Mouse (Mus musculus): Measurements from ENCODE around the gene Cfap299.
"Not testable (repeated sequence)": the region's sequence is repeated elsewhere in the genome, so short reads cannot be mapped to it uniquely, and the experiment has no call there.

Cfap299 gene

GRCm38 (mm10) chr5:98328848-98329624, at the start of gene Cfap299:
Cfap299 (plus strand) TSS chr5:98329304.
- DNase-seq, result peak; percentile 74

GRCm38 (mm10) chr5:98281993-98282392, 47.1 kb upstream of the Cfap299 start:
- DNase-seq, result no peak

GRCm38 (mm10) chr5:98283696-98284478, 45.2 kb upstream of the Cfap299 start:
- DNase-seq, result no peak

GRCm38 (mm10) chr5:98290642-98291041, 38.5 kb upstream of the Cfap299 start:
- no peak for DNase-seq

- no peak for DNase-seq
These were observed 36.6 kb upstream of the Cfap299 start for GRCm38 (mm10) chr5:98292388-98293048.

- no peak for DNase-seq
These were observed 35.9 kb upstream of the Cfap299 start for GRCm38 (mm10) chr5:98293049-98293715.

GRCm38 (mm10) chr5:98300079-98300478, 29.0 kb upstream of the Cfap299 start:
- DNase-seq, result no peak

- DNase-seq, result no peak
These were observed 23.4 kb upstream of the Cfap299 start for GRCm38 (mm10) chr5:98305673-98306072.

- no peak for DNase-seq
These were observed 22.6 kb upstream of the Cfap299 start for GRCm38 (mm10) chr5:98306528-98306927.

- no peak for DNase-seq
These were observed 2.5 kb upstream of the Cfap299 start for GRCm38 (mm10) chr5:98326625-98327024.

- DNase-seq, result not testable (repeated sequence)
These were observed 14.6 kb downstream of the Cfap299 start for GRCm38 (mm10) chr5:98343751-98344150.

GRCm38 (mm10) chr5:98344581-98344980, 15.5 kb downstream of the Cfap299 start:
- DNase-seq, result no peak

- DNase-seq, result no peak
These were observed 17.0 kb downstream of the Cfap299 start for GRCm38 (mm10) chr5:98346067-98346466.

- peak; percentile 22 for DNase-seq
These were observed 19.5 kb downstream of the Cfap299 start for GRCm38 (mm10) chr5:98348605-98349004.

- DNase-seq, result no peak
These were observed 30.8 kb downstream of the Cfap299 start for GRCm38 (mm10) chr5:98359912-98360311.

GRCm38 (mm10) chr5:98360792-98361419, 31.8 kb downstream of the Cfap299 start:
- no peak for DNase-seq

- DNase-seq, result no peak
These were observed 34.3 kb downstream of the Cfap299 start for GRCm38 (mm10) chr5:98363428-98363827.

- no peak for DNase-seq
These were observed 36.2 kb downstream of the Cfap299 start for GRCm38 (mm10) chr5:98365340-98365739.

- no peak for DNase-seq
These were observed 39.7 kb downstream of the Cfap299 start for GRCm38 (mm10) chr5:98368822-98369221.

- no peak for DNase-seq
These were observed 40.3 kb downstream of the Cfap299 start for GRCm38 (mm10) chr5:98369426-98369825.

GRCm38 (mm10) chr5:98376058-98376798, 47.1 kb downstream of the Cfap299 start:
- DNase-seq, result no peak

- DNase-seq, result no peak
These were observed 47.6 kb downstream of the Cfap299 start for GRCm38 (mm10) chr5:98376799-98377090.
